Mouse (Mus musculus) cerebellum, adult 2 months (tissue): ENCODE results near the gene Fgd1.

Experiments used
- CTCF ChIP-seq: fragments of 200-500 bp; IDR thresholded peaks from 2 replicates; pipeline ENCODE4 v1.5.1; 2011; ENCODE audit warnings: low read depth, mild to moderate bottlenecking, control low read depth, low read length, moderate library complexity, borderline replicate concordance; ENCODE audit not compliant: insufficient read depth
- POLR2A ChIP-seq: fragments of 200-500 bp; IDR thresholded peaks from 2 replicates; pipeline ENCODE4 v1.6.1; 2011; ENCODE audit warnings: low read length, control low read depth, borderline replicate concordance; ENCODE audit not compliant: insufficient read depth

GRCm38 (mm10) chrX:151061615-151062299, 15.8 kb downstream of the Fgd1 start:
- TF ChIP-seq POLR2A (no peak), CTCF (no peak)
